In the genomic region with DNA sequence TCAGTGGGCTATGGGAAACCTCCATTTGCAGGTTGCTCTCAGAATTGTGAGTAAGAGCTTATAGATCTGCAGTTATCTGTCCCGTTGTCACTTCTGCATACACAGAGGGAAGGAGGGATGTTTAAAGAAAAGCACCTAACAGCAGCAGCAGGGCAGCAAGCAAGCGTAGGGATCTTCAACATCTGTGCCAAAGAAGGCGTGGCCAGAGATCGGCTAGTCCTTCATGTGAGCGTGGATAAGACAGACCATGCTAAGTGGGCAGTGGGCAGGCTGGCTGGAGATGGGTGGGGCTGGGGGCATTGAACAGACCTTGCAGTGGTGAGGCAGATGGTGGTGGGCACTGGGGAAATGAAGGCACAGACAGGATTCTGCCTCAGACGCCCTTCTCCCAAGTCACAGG, we compare ENCODE assay signal across 29 mouse cellular contexts. TPM values are rescaled to one million over a fixed set of nuclear protein-coding genes. Genes with fewer than 3 reads are reported as not detected.
"Had no signal": no experiment of that assay in that cellular context is flagged by ENCODE, and none has a peak within 500 bp of the region (broad histone marks: within the 10 kb centered on the region; RNA-seq: fewer than 3 reads in every experiment).

No protein-coding gene starts in this region.

- H3K36me3 ChIP-seq: liver, embryonic 13.5 days; liver, embryonic 15.5 days had no signal

- H3K9ac ChIP-seq: heart, embryonic 12.5 days; hindbrain, embryonic 12.5 days; hindbrain, embryonic 14.5 days; intestine, embryonic 15.5 days; limb, embryonic 12.5 days; liver, embryonic 13.5 days; liver, embryonic 15.5 days had no signal

- H3K9me3 ChIP-seq: heart, embryonic 10.5 days; heart, embryonic 12.5 days; hindbrain, embryonic 10.5 days; hindbrain, embryonic 12.5 days; intestine, embryonic 15.5 days; limb, embryonic 10.5 days; limb, embryonic 12.5 days; liver, embryonic 13.5 days; liver, embryonic 15.5 days had no signal

- DNase-seq: gastrocnemius, adult 2 months; gastrocnemius, postnatal 10 days; gastrocnemius, postnatal 25 days; heart, adult 18-20 months; heart, postnatal 10 days; heart, postnatal 4 days; kidney, adult 18-20 months; kidney, adult 8-10 months; kidney, postnatal 10 days; kidney, postnatal 25 days; kidney, postnatal 4 days; liver; liver, embryonic 13.5 days had no signal

- H3K27ac ChIP-seq: gastrocnemius, adult 2 months; heart, embryonic 10.5 days; hindbrain, embryonic 10.5 days; hindbrain, embryonic 12.5 days; hindbrain, embryonic 14.5 days; intestine, embryonic 15.5 days; layer of hippocampus, adult 2 months; left cerebral cortex, adult 2 months; limb, embryonic 10.5 days; limb, embryonic 12.5 days; liver, embryonic 13.5 days; liver, embryonic 15.5 days had no signal

- H3K4me2 ChIP-seq: heart, embryonic 12.5 days; hindbrain, embryonic 12.5 days; hindbrain, embryonic 14.5 days; intestine, embryonic 15.5 days; limb, embryonic 12.5 days; liver, embryonic 11.5 days; liver, embryonic 13.5 days; liver, embryonic 15.5 days had no signal

- H3K4me3 ChIP-seq: gastrocnemius, adult 2 months; heart, embryonic 10.5 days; heart, embryonic 12.5 days; hindbrain, embryonic 10.5 days; hindbrain, embryonic 12.5 days; intestine, embryonic 15.5 days; layer of hippocampus, adult 2 months; left cerebral cortex, adult 2 months; limb, embryonic 10.5 days; limb, embryonic 12.5 days; liver, embryonic 13.5 days; liver, embryonic 15.5 days had no signal

- ATAC-seq: hindbrain, embryonic 16.5 days; inflammation-experienced regulatory T-cells, adult 6 months; intestine, embryonic 15.5 days; intestine, postnatal 0 days had no signal

- H3K27me3 ChIP-seq: hindbrain, embryonic 12.5 days; intestine, embryonic 15.5 days; limb, embryonic 12.5 days; liver, embryonic 13.5 days; liver, embryonic 15.5 days had no signal

- H3K4me1 ChIP-seq: intestine, embryonic 15.5 days; liver, embryonic 15.5 days had no signal

RNA-seq across cellular contexts. Expression of gene Nod2, which starts 56.9 kb away (rescaled TPM):
- polyA plus RNA-seq: heart, embryonic 14.5 days had no signal
